Mouse (Mus musculus): ENCODE data around the gene Fut11. TPM values are rescaled to one million over a fixed set of nuclear protein-coding genes. Genes with fewer than 3 reads are reported as not detected.

Gene Fut11
- total RNA-seq, 2 experiments from 2014 or later: 1.8 to 2.1 TPM

- no peak for DNase-seq (ENCODE audit: low spot score)
Measured at GRCm38 (mm10) chr14:20750503-20750902, 55.7 kb downstream of the Fut11 start.

Small RNA genes within 50 kb of the gene (microRNA-seq; reads per million reads assigned to microRNA genes)
- gene Mir6946: not detected

Other genes with a start within 250 kb of the Fut11 start
- under 1 TPM; 0.14 to 0.19 TPM for gene Cfap70, start 242.7 kb upstream of the Fut11 start, total RNA-seq (2021)
- 10 to 100 TPM; 47.7 to 72.8 TPM for gene Anxa7, start 214.8 kb upstream of the Fut11 start, total RNA-seq (2021)
- gene Mss51, start 198.1 kb upstream of the Fut11 start, total RNA-seq (2021): 100 to 1,000 TPM; 236 to 409 TPM
- 100 to 1,000 TPM; 190 to 204 TPM for gene Ppp3cb, start 148.4 kb upstream of the Fut11 start, total RNA-seq (2021)
- 1 to 10 TPM; 3.1 to 5.1 TPM for gene Usp54, start 53.9 kb upstream of the Fut11 start, total RNA-seq (2021)
- gene Myoz1, start 38.4 kb upstream of the Fut11 start, total RNA-seq (2021): 1,000 to 10,000 TPM; 2,763 to 3,247 TPM
- 100 to 1,000 TPM; 141 to 171 TPM for gene Synpo2l, start 26.6 kb upstream of the Fut11 start, total RNA-seq (2021)
- 10 to 100 TPM; 65.7 to 75.8 TPM for gene Sec24c, start 20.7 kb upstream of the Fut11 start, total RNA-seq (2021)
- 100 to 1,000 TPM; 126 to 132 TPM for gene Chchd1, start 8.0 kb downstream of the Fut11 start, total RNA-seq (2021)
- 10 to 100 TPM; 27.3 to 36.0 TPM for gene Zswim8, start 12.6 kb downstream of the Fut11 start, total RNA-seq (2021)
- 1 to 10 TPM; 5.4 to 7.2 TPM for gene Ndst2, start 39.6 kb downstream of the Fut11 start, total RNA-seq (2021)
- gene Camk2g, start 99.1 kb downstream of the Fut11 start, total RNA-seq (2021): 100 to 1,000 TPM; 168 to 192 TPM
- gene Plau, start 141.7 kb downstream of the Fut11 start, total RNA-seq (2021): 10 to 100 TPM; 13.6 to 29.2 TPM
- 10 to 100 TPM; 62.3 to 64.9 TPM for gene Vcl, start 234.4 kb downstream of the Fut11 start, total RNA-seq (2021)

Measured in gastrocnemius, adult 18-20 months (tissue).